Mouse (Mus musculus) limb, embryonic 12.5 days (tissue): ENCODE measurements at regions not wholly inside any gene's neighbourhood (a gene's known extent, or its start where the extent isn't known, plus 50 kb on each side); places are given as distances from the start of the nearest gene placed in this dataset.
"Not testable (repeated sequence)": the region's sequence is repeated elsewhere in the genome, so short reads cannot be mapped to it uniquely, and the experiment has no call there.

ENCODE experiments used
- ATAC-seq: fragments of 200-750 bp; cut with Nextera tagmentation; 2 replicates; pipeline ENCODE4 v1.8.0; 2017; ENCODE audit warnings: low read depth, moderate TSS enrichment; ENCODE audit not compliant: insufficient number of reproducible peaks, insufficient read depth, low FRiP score, low TSS enrichment
- H3K27ac ChIP-seq: fragments of 300-500 bp; sonication (generic); 2 replicates; pipeline ENCODE4 v1.5.1; 2016; ENCODE audit warnings: mild to moderate bottlenecking, moderate library complexity
- H3K27me3 ChIP-seq: fragments of 300-500 bp; sonication (generic); 2 replicates; pipeline ENCODE4 v1.6.1; 2016; ENCODE audit warnings: mild to moderate bottlenecking, moderate library complexity
- H3K36me3 ChIP-seq: fragments of 300-500 bp; sonication (generic); 2 replicates; pipeline ENCODE4 v1.6.1; 2016; ENCODE audit warnings: mild to moderate bottlenecking, moderate library complexity
- H3K4me1 ChIP-seq: fragments of 300-500 bp; sonication (generic); replicated peaks from 2 replicates; pipeline ENCODE4 v1.6.1; 2016
- H3K4me2 ChIP-seq: fragments of 300-500 bp; sonication (generic); 2 replicates; pipeline ENCODE4 v1.6.1; 2016; ENCODE audit warnings: mild to moderate bottlenecking, moderate library complexity
- H3K4me3 ChIP-seq: fragments of 300-500 bp; sonication (generic); replicated peaks from 2 replicates; pipeline ENCODE4 v1.5.1; 2016; ENCODE audit warnings: mild to moderate bottlenecking
- H3K9ac ChIP-seq: fragments of 300-500 bp; sonication (generic); replicated peaks from 2 replicates; pipeline ENCODE4 v1.6.1; 2016; ENCODE audit warnings: mild to moderate bottlenecking, moderate library complexity
- H3K9me3 ChIP-seq: fragments of 300-500 bp; sonication (generic); 2 replicates; pipeline ENCODE4 v1.6.1; 2016; ENCODE audit warnings: mild to moderate bottlenecking, moderate library complexity
- WGBS: fragments of 180-500 bp; shearing (Covaris S2); methylation state at CpG from one replicate; pipeline ENCODE4 v1.1.7; 2016; 5-methylcytosine and 5-hydroxymethylcytosine counted together

DNA sequence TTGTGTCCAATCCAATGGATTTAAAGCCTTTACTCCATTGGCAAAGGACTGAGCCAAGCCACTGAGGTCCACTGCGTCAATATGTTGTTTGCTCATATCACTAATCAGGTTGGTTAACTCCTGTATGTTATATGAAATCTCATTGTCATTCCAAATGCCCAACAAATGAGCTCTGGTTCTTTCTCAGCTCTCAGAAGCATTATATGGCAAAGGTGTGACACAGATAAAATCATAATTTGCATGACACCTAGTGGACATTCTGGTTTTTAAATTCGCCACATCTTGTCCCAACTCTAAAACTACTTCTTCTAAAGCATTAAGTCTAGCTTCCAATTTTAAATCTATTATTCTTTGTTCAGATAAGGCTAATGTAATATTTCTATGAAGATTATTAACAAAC, 1035.1 kb upstream of the Sel1l start:
- H3K4me2 ChIP-seq, H3K9ac ChIP-seq, H3K36me3 ChIP-seq, H3K4me1 ChIP-seq, H3K27ac ChIP-seq, H3K27me3 ChIP-seq, H3K9me3 ChIP-seq, ATAC-seq, H3K4me3 ChIP-seq: not testable (repeated sequence)
- 92% methylated on average over 2 of the region's 2 CpGs for WGBS

DNA sequence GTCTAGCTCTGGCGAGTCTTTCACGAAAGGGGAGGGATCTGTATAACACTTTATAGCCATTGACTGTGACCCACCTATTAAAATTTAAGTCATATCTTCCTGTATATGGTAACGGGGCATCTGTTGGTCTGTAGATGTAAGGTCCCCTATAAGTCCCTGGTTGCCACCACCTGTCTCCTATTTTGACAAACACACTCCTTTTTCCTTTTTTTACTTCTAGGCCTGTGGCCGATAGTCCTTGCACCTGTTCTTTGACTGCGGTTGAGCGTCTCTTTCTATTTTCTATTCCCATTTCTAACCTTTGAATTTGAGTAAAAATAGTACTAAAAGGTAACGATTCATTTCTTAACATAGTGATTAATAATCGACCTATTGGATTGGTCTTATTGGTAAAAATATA, 1034.1 kb upstream of the Sel1l start:
- not testable (repeated sequence) for H3K9me3 ChIP-seq, H3K4me1 ChIP-seq, H3K4me3 ChIP-seq, H3K36me3 ChIP-seq, ATAC-seq, H3K27ac ChIP-seq, H3K9ac ChIP-seq, H3K4me2 ChIP-seq, H3K27me3 ChIP-seq
- no CpG with 5 or more reads among the region's 8 CpGs for WGBS

DNA sequence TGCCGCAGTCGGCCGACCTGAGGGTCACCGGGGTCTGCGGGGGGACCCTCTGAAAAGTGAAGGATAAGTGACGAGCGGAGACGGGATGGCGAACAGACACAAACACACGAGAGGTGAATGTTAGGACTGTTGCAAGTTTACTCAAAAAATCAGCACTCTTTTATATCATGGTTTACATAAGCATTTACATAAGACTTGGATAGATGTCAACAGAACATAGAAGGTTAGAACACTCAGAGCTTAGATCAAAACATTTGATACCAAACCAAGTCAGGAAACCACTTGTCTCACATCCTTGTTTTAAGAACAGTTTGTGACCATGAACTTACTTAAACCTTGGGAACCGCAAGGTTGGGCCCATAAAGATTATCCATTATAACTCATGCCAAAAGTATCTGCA, 1033.6 kb upstream of the Sel1l start:
- H3K27ac ChIP-seq, H3K9ac ChIP-seq, H3K9me3 ChIP-seq, H3K4me1 ChIP-seq, H3K4me3 ChIP-seq, H3K36me3 ChIP-seq, H3K27me3 ChIP-seq, H3K4me2 ChIP-seq, ATAC-seq: not testable (repeated sequence)
- 98% methylated on average over 9 of the region's 11 CpGs for WGBS

DNA sequence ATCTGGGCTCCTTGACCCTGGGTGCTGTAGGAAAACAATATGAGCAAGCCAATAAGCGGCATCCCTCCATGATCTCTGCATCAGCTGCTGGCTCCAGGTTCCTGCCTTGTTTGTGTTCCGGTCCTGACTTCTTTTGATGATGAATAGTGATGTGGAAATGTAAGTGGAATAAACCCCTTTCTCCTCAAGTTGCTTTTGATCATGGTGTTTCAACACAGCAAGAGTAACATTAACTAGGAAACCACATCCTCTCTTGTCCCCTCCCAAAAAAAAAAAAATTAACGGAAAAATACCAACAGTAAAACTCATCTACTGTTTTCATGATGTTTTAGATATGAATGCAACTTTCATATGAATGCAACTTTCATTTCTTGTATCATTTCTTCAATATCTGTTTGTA, 1024.6 kb upstream of the Sel1l start:
- Histone ChIP-seq H3K27ac (no peak overlapping the region), H3K9ac (no peak overlapping the region), H3K9me3 (no peaks in the 10 kb centered on the region), H3K4me2 (no peak overlapping the region), H3K4me1 (no peaks in the 10 kb centered on the region), H3K27me3 (no peaks in the 10 kb centered on the region), H3K36me3 (no peaks in the 10 kb centered on the region), H3K4me3 (no peak overlapping the region)
- 89% methylated on average over 3 of the region's 3 CpGs for WGBS
- no peak for ATAC-seq

DNA sequence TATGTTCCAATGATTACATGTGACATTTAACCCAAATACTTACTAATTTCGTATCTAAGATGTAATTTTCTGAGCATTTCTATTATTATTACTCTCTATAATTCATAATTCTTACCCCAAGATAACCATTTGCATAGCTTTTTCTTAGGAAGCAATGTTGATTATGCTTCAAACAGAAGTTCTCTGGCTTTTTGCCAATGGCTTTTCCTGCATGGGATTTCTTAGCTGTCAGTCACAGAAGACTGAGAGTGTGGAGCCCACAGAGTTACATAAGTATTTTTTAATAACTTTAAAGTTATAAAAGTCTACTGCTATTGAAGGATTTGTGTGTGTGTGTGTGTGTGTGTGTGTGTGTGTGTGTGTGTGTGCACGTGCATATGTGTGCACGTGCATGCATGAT, 1020.4 kb upstream of the Sel1l start:
- no peaks in the 10 kb centered on the region for H3K9me3 ChIP-seq
- WGBS: 69% methylated on average over 3 of the region's 3 CpGs
- H3K9ac ChIP-seq: no peak overlapping the region

DNA sequence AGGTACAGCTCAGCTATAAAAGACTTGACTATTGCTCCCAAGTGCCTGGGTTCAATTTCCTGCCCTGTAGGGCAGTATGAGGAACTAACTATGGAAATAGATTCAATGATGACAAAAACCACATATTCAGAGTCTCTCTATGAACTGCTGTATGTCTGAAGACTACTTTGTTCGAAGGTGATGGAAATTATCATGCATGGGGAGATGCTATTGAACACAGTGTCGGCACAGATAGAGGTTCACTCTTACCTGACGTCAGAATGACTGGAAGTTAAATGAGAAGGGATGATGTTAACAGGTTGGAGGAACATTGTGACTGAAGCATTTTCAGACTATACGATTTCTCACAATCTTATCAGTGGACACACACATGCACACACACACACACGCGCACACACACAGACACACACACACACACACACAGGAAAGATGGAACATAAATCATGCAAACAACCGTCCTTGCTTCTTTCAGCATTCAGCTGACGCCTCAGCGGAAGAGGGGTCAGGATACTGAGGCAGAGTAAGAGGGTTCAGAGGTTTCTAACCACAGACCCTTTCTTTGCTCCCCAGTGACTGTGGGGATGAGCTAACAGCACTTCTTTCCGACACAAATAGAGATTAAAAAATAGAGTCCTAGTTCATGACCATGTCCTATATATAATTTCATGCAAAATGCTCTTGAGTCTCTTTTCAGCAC, 974.3 kb upstream of the Sel1l start:
- 78% methylated on average over 10 of the region's 10 CpGs for WGBS
- no peak overlapping the region for H3K4me2 ChIP-seq
- no peaks in the 10 kb centered on the region for H3K9me3 ChIP-seq
- H3K36me3 ChIP-seq: no peaks in the 10 kb centered on the region
- H3K4me3 ChIP-seq: no peak overlapping the region
- ATAC-seq: no peak
- no peaks in the 10 kb centered on the region for H3K27me3 ChIP-seq
- H3K9ac ChIP-seq: no peak overlapping the region
- H3K4me1 ChIP-seq: no peaks in the 10 kb centered on the region
- no peak overlapping the region for H3K27ac ChIP-seq

More for the DNA sequence above, 1020.4 kb upstream of the Sel1l start:
- H3K4me1 ChIP-seq: no peaks in the 10 kb centered on the region
- no peaks in the 10 kb centered on the region for H3K27me3 ChIP-seq
- no peak overlapping the region for H3K4me3 ChIP-seq
- no peak overlapping the region for H3K4me2 ChIP-seq
- no peak for ATAC-seq
- H3K27ac ChIP-seq: no peak overlapping the region
- H3K36me3 ChIP-seq: no peaks in the 10 kb centered on the region

DNA sequence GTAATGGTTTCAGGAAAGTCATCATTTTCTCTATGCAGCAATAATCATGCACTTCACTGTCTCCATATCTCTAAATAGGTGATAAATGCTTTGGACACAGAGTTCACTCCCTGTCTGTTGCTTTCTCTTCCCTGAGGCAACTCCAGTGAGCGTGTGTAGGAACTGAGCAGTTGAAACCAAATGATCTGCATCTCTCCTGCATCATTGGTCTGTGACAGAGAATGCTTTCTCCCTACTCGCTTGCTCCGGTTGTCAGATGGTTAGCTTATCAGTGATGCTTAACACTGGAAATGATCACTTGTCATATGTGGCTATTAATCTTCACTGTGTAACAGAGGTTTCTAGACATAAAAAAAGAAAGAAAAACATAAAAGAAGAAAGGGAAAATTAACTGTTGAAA, 969.7 kb upstream of the Sel1l start:
- WGBS: 83% methylated on average over 3 of the region's 3 CpGs
- no peaks in the 10 kb centered on the region for H3K4me1 ChIP-seq
- H3K36me3 ChIP-seq: no peaks in the 10 kb centered on the region
- no peak overlapping the region for H3K27ac ChIP-seq
- no peak for ATAC-seq
- H3K4me3 ChIP-seq: no peak overlapping the region
- H3K9ac ChIP-seq: no peak overlapping the region
- no peaks in the 10 kb centered on the region for H3K27me3 ChIP-seq
- H3K9me3 ChIP-seq: no peaks in the 10 kb centered on the region
- H3K4me2 ChIP-seq: no peak overlapping the region

DNA sequence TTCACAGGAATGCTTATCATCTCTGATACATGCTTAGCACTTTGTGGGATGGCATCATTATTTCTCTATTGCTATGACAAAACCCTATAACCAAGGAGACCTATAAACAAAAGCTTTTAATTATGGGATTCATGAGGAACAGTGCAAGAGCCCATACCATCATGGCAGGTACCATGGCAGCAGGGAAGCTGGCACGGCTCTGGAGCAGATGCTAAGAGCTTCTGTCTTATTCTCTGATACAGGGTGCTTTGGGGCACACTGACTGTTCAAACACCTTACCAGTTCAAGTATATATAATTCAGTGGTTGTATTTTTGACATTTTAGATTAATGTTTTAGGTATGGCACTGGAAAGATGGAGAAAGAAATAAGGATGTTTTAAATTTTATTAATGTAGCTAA, 952.2 kb upstream of the Sel1l start:
- 82% methylated on average over 1 of the region's 1 CpGs for WGBS
- H3K27ac ChIP-seq: no peak overlapping the region
- no peak for ATAC-seq
- H3K4me3 ChIP-seq: no peak overlapping the region
- no peak overlapping the region for H3K4me2 ChIP-seq
- no peaks in the 10 kb centered on the region for H3K27me3 ChIP-seq
- no peaks in the 10 kb centered on the region for H3K36me3 ChIP-seq
- no peaks in the 10 kb centered on the region for H3K9me3 ChIP-seq
- no peak overlapping the region for H3K9ac ChIP-seq
- no peaks in the 10 kb centered on the region for H3K4me1 ChIP-seq

DNA sequence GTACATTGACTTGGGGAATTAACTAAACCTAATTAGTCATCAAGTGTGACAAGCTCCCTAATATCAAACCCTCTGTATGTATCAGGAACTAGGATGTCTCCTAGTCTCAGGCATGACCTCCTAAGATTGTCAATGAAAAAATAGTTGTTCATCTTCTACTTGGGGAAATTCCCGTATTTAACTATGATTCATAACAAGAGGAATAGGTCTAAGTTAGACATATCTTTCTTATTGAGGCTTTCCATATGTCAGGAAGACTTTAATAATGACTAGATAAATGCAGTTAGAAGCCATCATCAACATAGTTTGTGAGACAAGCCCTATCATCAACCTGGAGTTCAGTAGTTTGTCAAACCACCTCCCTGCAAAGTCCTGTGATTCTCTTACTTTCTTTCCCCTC, 934.4 kb upstream of the Sel1l start:
- no peak overlapping the region for H3K27ac ChIP-seq
- no peaks in the 10 kb centered on the region for H3K36me3 ChIP-seq
- H3K4me3 ChIP-seq: no peak overlapping the region
- H3K27me3 ChIP-seq: no peaks in the 10 kb centered on the region
- no peaks in the 10 kb centered on the region for H3K4me1 ChIP-seq
- no peaks in the 10 kb centered on the region for H3K9me3 ChIP-seq
- H3K4me2 ChIP-seq: no peak overlapping the region
- H3K9ac ChIP-seq: no peak overlapping the region
- 82% methylated on average over 1 of the region's 1 CpGs for WGBS
- no peak for ATAC-seq

DNA sequence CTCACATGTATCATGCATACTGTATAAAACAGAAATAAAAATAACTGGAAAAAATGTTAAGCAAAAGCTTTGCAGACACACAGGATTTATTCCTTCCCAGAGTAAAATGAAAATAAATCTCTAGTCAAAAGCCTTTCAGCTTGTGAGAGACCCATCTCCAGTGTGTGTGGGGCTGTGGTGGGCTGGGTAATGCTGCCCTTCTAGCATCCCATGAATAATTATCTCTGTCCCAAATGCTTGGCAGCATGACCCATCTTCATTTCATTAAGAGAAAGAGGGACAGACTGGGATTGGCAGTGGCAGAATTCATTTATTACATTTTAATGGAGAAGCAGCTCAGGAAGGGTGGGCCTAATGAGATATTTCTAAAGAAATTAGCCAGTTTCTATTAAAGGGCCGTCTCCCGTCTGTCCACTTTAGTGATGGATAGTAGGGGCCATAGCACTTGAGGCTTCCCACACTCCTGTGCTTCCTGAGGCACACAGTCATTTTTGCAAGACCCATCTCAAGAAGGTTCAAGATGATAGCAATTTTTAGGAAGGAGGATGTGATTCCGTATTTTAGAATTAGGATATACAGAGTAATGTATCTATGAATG, 930.8 kb upstream of the Sel1l start:
- no peaks in the 10 kb centered on the region for H3K27me3 ChIP-seq
- H3K9me3 ChIP-seq: no peaks in the 10 kb centered on the region
- no peak overlapping the region for H3K9ac ChIP-seq
- no peaks in the 10 kb centered on the region for H3K36me3 ChIP-seq
- H3K4me1 ChIP-seq: no peaks in the 10 kb centered on the region
- 87% methylated on average over 3 of the region's 3 CpGs for WGBS
- H3K27ac ChIP-seq: no peak overlapping the region
- H3K4me3 ChIP-seq: no peak overlapping the region
- H3K4me2 ChIP-seq: no peak overlapping the region
- no peak for ATAC-seq

DNA sequence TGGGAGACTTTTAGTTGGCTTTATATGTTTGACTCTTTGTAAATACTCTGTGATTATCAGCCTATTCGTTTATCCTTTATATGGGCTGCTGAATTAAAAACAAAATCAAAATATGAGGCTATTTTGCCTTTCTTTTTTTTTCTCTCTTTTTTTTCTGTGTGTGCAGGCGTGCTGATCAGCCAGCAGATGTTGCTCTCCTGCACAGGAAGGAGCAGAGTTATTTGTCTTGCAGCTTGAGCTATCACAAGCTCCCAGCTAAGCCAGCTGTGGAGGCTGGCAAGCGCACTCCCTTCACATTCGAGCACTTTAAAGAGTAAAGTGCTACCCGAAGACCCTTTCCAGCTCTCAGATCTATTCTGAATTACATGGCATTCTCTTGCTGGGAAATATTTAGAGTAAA, 926.7 kb upstream of the Sel1l start:
- H3K9me3 ChIP-seq: no peaks in the 10 kb centered on the region
- H3K27ac ChIP-seq: no peak overlapping the region
- ATAC-seq: no peak
- no peak overlapping the region for H3K9ac ChIP-seq
- WGBS: 56% methylated on average over 5 of the region's 5 CpGs
- H3K27me3 ChIP-seq: no peaks in the 10 kb centered on the region
- no peaks in the 10 kb centered on the region for H3K36me3 ChIP-seq
- H3K4me2 ChIP-seq: no peak overlapping the region
- H3K4me1 ChIP-seq: no peaks in the 10 kb centered on the region
- H3K4me3 ChIP-seq: no peak overlapping the region

DNA sequence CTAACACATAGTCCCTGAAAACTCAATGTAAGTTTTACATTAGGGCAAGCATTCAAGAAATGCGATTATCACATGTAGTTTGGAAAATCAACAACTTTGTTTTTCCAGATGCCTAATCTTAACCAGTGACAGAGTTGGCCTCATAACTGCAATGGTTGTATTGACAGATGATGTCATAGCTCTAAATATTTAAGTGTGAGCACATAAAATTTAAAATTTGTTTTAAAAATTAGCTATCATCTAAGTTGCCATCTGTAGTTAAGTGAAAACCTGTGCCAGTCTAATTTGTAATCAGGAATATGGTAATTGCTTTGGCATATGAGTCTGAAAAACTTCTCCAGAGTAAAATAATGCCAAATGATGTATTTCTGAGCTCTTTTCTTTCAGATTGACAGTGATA, 899.6 kb upstream of the Sel1l start:
- Histone ChIP-seq H3K4me3 (no peak overlapping the region), H3K9me3 (no peaks in the 10 kb centered on the region), H3K27ac (no peak overlapping the region), H3K9ac (no peak overlapping the region), H3K4me1 (no peaks in the 10 kb centered on the region), H3K4me2 (no peak overlapping the region), H3K27me3 (no peaks in the 10 kb centered on the region), H3K36me3 (no peaks in the 10 kb centered on the region)
- no peak for ATAC-seq
- WGBS: 93% methylated on average over 1 of the region's 1 CpGs
